Mouse (Mus musculus) MEL (cell line): ENCODE results near the gene Abhd12.

Experiments used
- BHLHE40 ChIP-seq: IDR thresholded peaks from 2 replicates; pipeline ENCODE4 v1.6.1; 2012; ENCODE audit warnings: low read depth, mild to moderate bottlenecking, inconsistent platforms, low read length, improper control_type of control experiment, borderline replicate concordance
- CTCF ChIP-seq, 3 experiments: IDR thresholded peaks in 2 of 3; conservative IDR thresholded peaks in 1 of 3; 2 replicates each; pipeline ENCODE4 v1.5.1; 2011 to 2012; ENCODE audit warnings: low read length in 3 of 3, low read depth in 2 of 3, mild to moderate bottlenecking in 2 of 3, improper control_type of control experiment in 1 of 3, inconsistent platforms in 1 of 3, mixed read lengths in 1 of 3, moderate library complexity in 1 of 3; ENCODE audit not compliant: control insufficient read depth in 1 of 3, insufficient read depth in 1 of 3, poor library complexity in 1 of 3, severe bottlenecking in 1 of 3
- MAX ChIP-seq: IDR thresholded peaks from 2 replicates; pipeline ENCODE4 v1.6.1; 2011; ENCODE audit warnings: low read length, improper control_type of control experiment

- TF ChIP-seq MAX (no peak), CTCF (IDR thresholded peaks at IDR 0.05 in 2 of 3, conservative IDR thresholded peaks at IDR 0.05 in 1 of 3; ENCODE audit: control insufficient read depth in 1 of 3, insufficient read depth in 1 of 3, low read depth in 2 of 3, low read length in 3 of 3, poor library complexity in 1 of 3, severe bottlenecking in 1 of 3) (no peak), BHLHE40 (no peak)
Observed at GRCm38 (mm10) chr2:150949652-150950051, 45.1 kb upstream of the Abhd12 start.
